Mouse (Mus musculus) heart, embryonic 12.5 days (tissue): Measurements from ENCODE around the gene Hexa. TPM values are rescaled to one million over a fixed set of nuclear protein-coding genes. Genes with fewer than 3 reads are reported as not detected.

ENCODE experiments used
- ATAC-seq: fragments of 200-750 bp; cut with Nextera tagmentation; 2 replicates; pipeline ENCODE4 v1.8.0; 2017; ENCODE audit warnings: moderate TSS enrichment, moderate library complexity; ENCODE audit not compliant: insufficient number of reproducible peaks, low FRiP score
- H3K27ac ChIP-seq: fragments of 300-500 bp; sonication (generic); 2 replicates; pipeline ENCODE4 v1.5.1; 2016; ENCODE audit warnings: mild to moderate bottlenecking, moderate library complexity; ENCODE audit not compliant: poor library complexity, severe bottlenecking
- H3K27me3 ChIP-seq: fragments of 300-500 bp; sonication (generic); replicated peaks from 2 replicates; pipeline ENCODE4 v1.6.1; 2016; ENCODE audit warnings: mild to moderate bottlenecking, moderate library complexity
- H3K36me3 ChIP-seq: fragments of 300-500 bp; sonication (generic); 2 replicates; pipeline ENCODE4 v1.6.1; 2016; ENCODE audit warnings: mild to moderate bottlenecking, moderate library complexity
- H3K4me1 ChIP-seq: fragments of 300-500 bp; sonication (generic); replicated peaks from 2 replicates; pipeline ENCODE4 v1.6.1; 2016; ENCODE audit warnings: mild to moderate bottlenecking
- H3K4me2 ChIP-seq: fragments of 300-500 bp; sonication (generic); 2 replicates; pipeline ENCODE4 v1.6.1; 2016; ENCODE audit warnings: mild to moderate bottlenecking, moderate library complexity
- H3K4me3 ChIP-seq: fragments of 300-500 bp; sonication (generic); 2 replicates; pipeline ENCODE4 v1.5.1; 2016; ENCODE audit warnings: mild to moderate bottlenecking
- H3K9ac ChIP-seq: fragments of 300-500 bp; sonication (generic); 2 replicates; pipeline ENCODE4 v1.6.1; 2016; ENCODE audit warnings: mild to moderate bottlenecking, moderate library complexity
- H3K9me3 ChIP-seq: fragments of 300-500 bp; sonication (generic); replicated peaks from 2 replicates; pipeline ENCODE4 v1.6.1; 2016; ENCODE audit warnings: mild to moderate bottlenecking, moderate library complexity
- WGBS: fragments of 180-500 bp; shearing (Covaris S2); methylation state at CpG from one replicate; pipeline ENCODE4 v1.1.7; 2016; 5-methylcytosine and 5-hydroxymethylcytosine counted together
- polyA plus RNA-seq: library from polyadenylated mRNA; unstranded; fragments of >200 nt; fragmentation: Nextera tagmentation; extraction: Ambion mirVana; gene quantifications from 2 replicates; pipeline ENCODE4 v1.2.1, GENCODE M21; 2016

Gene Hexa
- polyA plus RNA-seq, 1 experiment from 2014 or later: 74.7 TPM

DNA sequence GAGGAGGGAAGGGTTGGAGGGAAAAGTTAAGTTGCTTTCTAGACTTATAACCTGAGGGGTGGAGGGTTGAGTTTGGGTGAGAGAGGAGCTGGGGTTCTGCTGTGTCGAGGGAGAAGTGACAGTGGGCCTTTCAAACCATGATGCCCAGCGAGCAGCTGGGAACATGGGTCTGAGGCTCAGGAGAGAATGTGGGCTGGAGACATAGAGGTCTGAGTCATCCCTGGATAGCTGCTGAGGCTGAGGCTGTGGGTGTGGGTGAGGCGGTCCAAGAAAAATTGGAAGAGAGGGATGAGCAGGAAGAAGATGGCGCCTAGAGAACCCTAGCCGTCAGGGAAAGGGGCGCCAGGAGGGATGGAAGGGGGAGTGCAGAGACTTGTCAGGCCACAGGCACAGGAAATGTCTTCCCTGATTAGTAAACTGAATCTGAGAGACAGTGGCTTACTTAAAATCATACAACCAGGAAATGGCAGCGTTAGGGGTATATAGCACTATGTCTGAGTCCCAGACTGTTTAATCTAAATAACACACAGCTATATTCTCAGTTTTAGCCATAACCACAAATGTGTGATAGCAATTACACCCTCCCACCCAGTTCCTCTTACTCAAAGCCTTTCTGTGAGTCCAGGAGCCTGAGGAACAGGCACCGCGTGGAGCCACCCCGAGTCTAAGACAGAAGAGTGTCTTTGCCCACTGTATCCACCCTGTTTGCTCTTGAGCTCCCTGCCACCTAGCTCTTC, 50.5 kb downstream of the Hexa start:
- H3K4me2 ChIP-seq: no peak overlapping the region
- WGBS: 67% methylated on average over 10 of the region's 10 CpGs

DNA sequence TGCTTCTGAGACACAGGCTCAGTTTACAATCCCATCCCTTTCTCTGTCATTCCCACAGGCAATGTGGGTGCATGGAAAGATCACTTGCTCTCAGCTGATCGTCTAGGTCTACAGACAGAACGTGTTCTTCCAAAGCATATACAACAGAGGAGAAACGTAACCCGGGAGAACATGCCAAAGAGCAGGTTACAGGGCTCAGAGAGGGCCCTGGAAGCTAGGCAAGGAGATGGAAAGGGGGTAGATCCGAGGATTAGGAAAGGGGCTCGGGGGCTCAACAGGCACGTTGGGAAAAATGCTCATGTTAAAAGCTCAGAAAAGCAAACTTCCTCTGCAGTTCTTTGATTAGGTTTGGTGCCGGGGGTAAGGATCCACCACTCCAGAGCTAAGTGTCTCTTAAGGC, 62.3 kb downstream of the Hexa start:
- Histone ChIP-seq H3K9ac (no peak overlapping the region), H3K4me2 (no peak overlapping the region), H3K4me3 (no peak overlapping the region), H3K27ac (no peak overlapping the region), H3K36me3 (no peaks in the 10 kb centered on the region), H3K4me1 (no peaks in the 10 kb centered on the region), H3K9me3 (no peaks in the 10 kb centered on the region), H3K27me3 (peaks cover 58% of the 10 kb centered on the region)
- ATAC-seq: no peak
- WGBS: 68% methylated on average over 8 of the region's 8 CpGs

More for the DNA sequence above, 50.5 kb downstream of the Hexa start:
- Histone ChIP-seq H3K36me3 (no peaks in the 10 kb centered on the region), H3K27me3 (peaks cover 30% of the 10 kb centered on the region), H3K9ac (no peak overlapping the region), H3K27ac (no peak overlapping the region), H3K4me3 (no peak overlapping the region), H3K4me1 (no peaks in the 10 kb centered on the region), H3K9me3 (no peaks in the 10 kb centered on the region)
- no peak for ATAC-seq

DNA sequence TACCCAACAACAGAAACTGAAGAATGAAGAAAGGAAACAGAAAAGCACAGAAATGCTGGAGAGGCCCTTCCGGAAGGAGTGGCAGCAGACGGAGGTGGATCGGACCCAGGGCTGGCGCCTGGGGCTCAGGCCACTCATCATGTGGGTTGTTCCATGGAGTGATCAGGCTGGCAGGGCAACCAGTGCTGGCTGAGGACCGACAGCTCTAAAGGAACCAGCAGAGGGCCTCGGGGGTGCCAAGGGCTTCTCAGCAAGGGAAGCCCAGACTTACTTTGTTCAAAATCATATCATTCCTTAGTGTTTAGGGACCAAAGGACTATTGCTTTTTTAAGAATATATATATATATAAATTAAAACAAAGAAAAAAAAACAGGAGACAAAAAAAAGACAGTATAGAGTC, 66.6 kb downstream of the Hexa start:
- ATAC-seq: no peak
- H3K27me3 ChIP-seq: peaks cover 48% of the 10 kb centered on the region

DNA sequence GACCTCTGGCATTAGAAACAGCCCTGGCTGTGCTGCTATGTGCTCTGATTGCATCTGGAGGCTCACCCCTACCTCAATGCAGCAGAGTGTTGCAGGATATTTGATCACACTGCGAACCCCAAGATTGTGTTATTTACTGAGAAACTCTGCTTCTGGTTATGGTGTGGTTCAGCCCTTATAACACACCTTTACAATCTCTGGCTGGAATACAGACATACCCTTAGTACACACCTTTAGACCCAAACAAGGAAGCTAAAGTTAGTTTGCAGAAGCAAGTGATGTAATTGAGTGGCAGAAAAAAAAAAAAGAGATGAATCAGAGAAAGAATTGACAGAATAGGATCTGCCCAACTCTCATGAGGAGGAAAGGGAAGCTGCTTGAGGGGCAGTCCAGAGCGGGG, 71.6 kb downstream of the Hexa start:
- ATAC-seq: no peak
- Histone ChIP-seq H3K9me3 (no peaks in the 10 kb centered on the region), H3K9ac (no peak overlapping the region), H3K36me3 (no peaks in the 10 kb centered on the region), H3K27ac (no peak overlapping the region), H3K4me3 (no peak overlapping the region), H3K27me3 (peaks cover 3% of the 10 kb centered on the region; the same call in 1 of the 2 replicates), H3K4me1 (no peaks in the 10 kb centered on the region), H3K4me2 (no peak overlapping the region)
- 87% methylated on average over 2 of the region's 2 CpGs for WGBS

More for the DNA sequence above, 66.6 kb downstream of the Hexa start:
- Histone ChIP-seq H3K4me1 (no peaks in the 10 kb centered on the region), H3K36me3 (no peaks in the 10 kb centered on the region), H3K4me3 (no peak overlapping the region), H3K4me2 (no peak overlapping the region), H3K9me3 (no peaks in the 10 kb centered on the region), H3K27ac (no peak overlapping the region), H3K9ac (no peak overlapping the region)
- 49% methylated on average over 6 of the region's 6 CpGs for WGBS

Other genes starting within 250 kb of the Hexa start
- 31.2 and 31.6 TPM in 2 replicates for gene Adpgk, start 248.0 kb upstream of the Hexa start, polyA plus RNA-seq
- gene Bbs4, start 186.0 kb upstream of the Hexa start, polyA plus RNA-seq: 6.6 and 6.9 TPM in 2 replicates
- gene Arih1, start 52.9 kb upstream of the Hexa start, polyA plus RNA-seq: 20.9 and 21.7 TPM in 2 replicates
- 0.64 TPM in 1 of 2 replicates, not detected in the other for gene Tmem202, start 307 bp downstream of the Hexa start, polyA plus RNA-seq
- not detected in 2 replicates for gene Celf6, start 38.4 kb downstream of the Hexa start, polyA plus RNA-seq
- 19.5 and 20.0 TPM in 2 replicates for gene Parp6, start 77.7 kb downstream of the Hexa start, polyA plus RNA-seq
- gene Pkm, start 116.8 kb downstream of the Hexa start, polyA plus RNA-seq: 1,832 and 1,839 TPM in 2 replicates
- gene Gramd2, start 140.6 kb downstream of the Hexa start, polyA plus RNA-seq: 0.32 TPM in 1 of 2 replicates, not detected in the other
- gene Senp8, start 211.2 kb downstream of the Hexa start, polyA plus RNA-seq: 13.0 and 15.1 TPM in 2 replicates
- 10.9 and 11.7 TPM in 2 replicates for gene Myo9a, start 211.4 kb downstream of the Hexa start, polyA plus RNA-seq